Mouse (Mus musculus): ENCODE measurements around the gene Ankrd35. TPM values are rescaled to one million over a fixed set of nuclear protein-coding genes. Genes with fewer than 3 reads are reported as not detected.
"Not testable (repeated sequence)": the region's sequence is repeated elsewhere in the genome, so short reads cannot be mapped to it uniquely, and the experiment has no call there.

Gene Ankrd35
- polyA plus RNA-seq, 1 experiment from 2014 or later, result 0.39 TPM

- ATAC-seq, result no peak
- 0 out of 2 replicates have a peak, but pooled peaks cover 8% of the 10 kb centered on the region for H3K36me3 ChIP-seq (ENCODE audit: control insufficient read depth, insufficient read depth, low read length)
- H3K9me3 ChIP-seq (ENCODE audit: control insufficient read depth, low read length), result no peaks in the 10 kb centered on the region
These were observed 30.7 kb upstream of the Ankrd35 start for GRCm38 (mm10) chr3:96639219-96639618.

GRCm38 (mm10) chr3:96645018-96645649 is 24.8 kb upstream of the Ankrd35 start, which contains the start of gene Itga10:
Itga10 (plus strand) TSS chr3:96645584.
- Histone ChIP-seq H3K4me1 (ENCODE audit: control insufficient read depth, insufficient read depth, low read length) (no peaks in the 10 kb centered on the region), H3K27me3 (replicated peaks; ENCODE audit: control insufficient read depth, insufficient read depth, low read length) (no peaks in the 10 kb centered on the region), H3K9ac (ENCODE audit: low read depth, low read length) (no peak within 1 kb of the TSS), H3K36me3 (ENCODE audit: control insufficient read depth, insufficient read depth, low read length) (0 out of 2 replicates have a peak, but pooled peaks cover 5% of the 10 kb centered on the region), H3K4me2 (ENCODE audit: low read depth, low read length) (no peak within 1 kb of the TSS), H3K9me3 (ENCODE audit: control insufficient read depth, low read length) (no peaks in the 10 kb centered on the region), H3K27ac (ENCODE audit: low read length) (no peak within 1 kb of the TSS), H3K4me3 (ENCODE audit: low read length) (no peak within 1 kb of the TSS)
- 64% methylated on average over 7 of the region's 7 CpGs for WGBS
- ATAC-seq, result peak; percentile 42; the same call in 1 of the 2 replicates

More at GRCm38 (mm10) chr3:96639219-96639618, 30.7 kb upstream of the Ankrd35 start:
- H3K9ac ChIP-seq (ENCODE audit: low read depth, low read length), result no peak overlapping the region
- no peaks in the 10 kb centered on the region for H3K27me3 ChIP-seq (replicated peaks; ENCODE audit: control insufficient read depth, insufficient read depth, low read length)
- peaks cover 17% of the 10 kb centered on the region for H3K4me1 ChIP-seq (ENCODE audit: control insufficient read depth, insufficient read depth, low read length)
- 92% methylated on average over 1 of the region's 1 CpGs for WGBS
- H3K4me2 ChIP-seq (ENCODE audit: low read depth, low read length), result no peak overlapping the region
- no peak overlapping the region for H3K27ac ChIP-seq (ENCODE audit: low read length)
- no peak overlapping the region for H3K4me3 ChIP-seq (ENCODE audit: low read length)

GRCm38 (mm10) chr3:96647365-96647764 is 22.6 kb upstream of the Ankrd35 start:
- Histone ChIP-seq H3K4me1 (ENCODE audit: control insufficient read depth, insufficient read depth, low read length) (no peaks in the 10 kb centered on the region), H3K36me3 (ENCODE audit: control insufficient read depth, insufficient read depth, low read length) (0 out of 2 replicates have a peak, but pooled peaks cover 5% of the 10 kb centered on the region), H3K9ac (ENCODE audit: low read depth, low read length) (no peak overlapping the region), H3K9me3 (ENCODE audit: control insufficient read depth, low read length) (no peaks in the 10 kb centered on the region), H3K27ac (ENCODE audit: low read length) (no peak overlapping the region), H3K4me3 (ENCODE audit: low read length) (no peak overlapping the region), H3K4me2 (ENCODE audit: low read depth, low read length) (no peak overlapping the region), H3K27me3 (replicated peaks; ENCODE audit: control insufficient read depth, insufficient read depth, low read length) (no peaks in the 10 kb centered on the region)
- no peak for ATAC-seq
- 85% methylated on average over 3 of the region's 3 CpGs for WGBS

GRCm38 (mm10) chr3:96660901-96661300 is 9.0 kb upstream of the Ankrd35 start:
- Histone ChIP-seq H3K4me2 (ENCODE audit: low read depth, low read length) (no peak overlapping the region), H3K36me3 (ENCODE audit: control insufficient read depth, insufficient read depth, low read length) (no peaks in the 10 kb centered on the region), H3K9ac (ENCODE audit: low read depth, low read length) (no peak overlapping the region), H3K27me3 (replicated peaks; ENCODE audit: control insufficient read depth, insufficient read depth, low read length) (no peaks in the 10 kb centered on the region), H3K27ac (ENCODE audit: low read length) (no peak overlapping the region), H3K4me1 (ENCODE audit: control insufficient read depth, insufficient read depth, low read length) (no peaks in the 10 kb centered on the region), H3K9me3 (ENCODE audit: control insufficient read depth, low read length) (no peaks in the 10 kb centered on the region), H3K4me3 (ENCODE audit: low read length) (no peak overlapping the region)
- ATAC-seq, result no peak
- 84% methylated on average over 2 of the region's 2 CpGs for WGBS

GRCm38 (mm10) chr3:96662731-96663316 is 7.1 kb upstream of the Ankrd35 start:
- no peak overlapping the region for H3K4me3 ChIP-seq (ENCODE audit: low read length)
- no peaks in the 10 kb centered on the region for H3K9me3 ChIP-seq (ENCODE audit: control insufficient read depth, low read length)
- no peak overlapping the region for H3K9ac ChIP-seq (ENCODE audit: low read depth, low read length)
- H3K4me1 ChIP-seq (ENCODE audit: control insufficient read depth, insufficient read depth, low read length), result no peaks in the 10 kb centered on the region
- no peak overlapping the region for H3K27ac ChIP-seq (ENCODE audit: low read length)
- no peak for ATAC-seq
- WGBS, result 51% methylated on average over 8 of the region's 8 CpGs
- no peaks in the 10 kb centered on the region for H3K36me3 ChIP-seq (ENCODE audit: control insufficient read depth, insufficient read depth, low read length)
- H3K27me3 ChIP-seq (replicated peaks; ENCODE audit: control insufficient read depth, insufficient read depth, low read length), result no peaks in the 10 kb centered on the region
- H3K4me2 ChIP-seq (ENCODE audit: low read depth, low read length), result no peak overlapping the region; the same call in 1 of the 2 replicates

- WGBS, result 7% methylated on average over 15 of the region's 18 CpGs
- peak overlapping the region; percentile 47 for H3K9ac ChIP-seq (ENCODE audit: low read depth, low read length)
These were observed 6.3 kb upstream of the Ankrd35 start for GRCm38 (mm10) chr3:96663432-96664239.

GRCm38 (mm10) chr3:96665732-96666363 is 4.1 kb upstream of the Ankrd35 start:
- not testable (repeated sequence) for H3K4me3 ChIP-seq (ENCODE audit: low read length); H3K4me1 ChIP-seq (ENCODE audit: control insufficient read depth, insufficient read depth, low read length); H3K36me3 ChIP-seq (ENCODE audit: control insufficient read depth, insufficient read depth, low read length); H3K9me3 ChIP-seq (ENCODE audit: control insufficient read depth, low read length); H3K27me3 ChIP-seq (replicated peaks; ENCODE audit: control insufficient read depth, insufficient read depth, low read length); H3K9ac ChIP-seq (ENCODE audit: low read depth, low read length); H3K27ac ChIP-seq (ENCODE audit: low read length); H3K4me2 ChIP-seq (ENCODE audit: low read depth, low read length); ATAC-seq
- WGBS, result 91% methylated on average over 7 of the region's 7 CpGs

More at GRCm38 (mm10) chr3:96663432-96664239, 6.3 kb upstream of the Ankrd35 start:
- Histone ChIP-seq H3K27ac (ENCODE audit: low read length) (no peak overlapping the region), H3K4me2 (ENCODE audit: low read depth, low read length) (peak overlapping the region; percentile 41), H3K36me3 (ENCODE audit: control insufficient read depth, insufficient read depth, low read length) (no peaks in the 10 kb centered on the region), H3K4me3 (ENCODE audit: low read length) (peak overlapping the region; percentile 14), H3K9me3 (ENCODE audit: control insufficient read depth, low read length) (no peaks in the 10 kb centered on the region), H3K4me1 (ENCODE audit: control insufficient read depth, insufficient read depth, low read length) (no peaks in the 10 kb centered on the region), H3K27me3 (replicated peaks; ENCODE audit: control insufficient read depth, insufficient read depth, low read length) (no peaks in the 10 kb centered on the region)
- ATAC-seq, result peak; percentile 87

GRCm38 (mm10) chr3:96666916-96667315 is 3.0 kb upstream of the Ankrd35 start:
- H3K27ac ChIP-seq (ENCODE audit: low read length), result no peak overlapping the region
- ATAC-seq, result no peak
- 89% methylated on average over 5 of the region's 5 CpGs for WGBS

GRCm38 (mm10) chr3:96667316-96667715 is 2.6 kb upstream of the Ankrd35 start:
- Histone ChIP-seq H3K4me1 (ENCODE audit: control insufficient read depth, insufficient read depth, low read length) (peaks cover 8% of the 10 kb centered on the region), H3K9me3 (ENCODE audit: control insufficient read depth, low read length) (no peaks in the 10 kb centered on the region), H3K4me3 (ENCODE audit: low read length) (no peak overlapping the region), H3K27ac (ENCODE audit: low read length) (no peak overlapping the region), H3K27me3 (replicated peaks; ENCODE audit: control insufficient read depth, insufficient read depth, low read length) (peaks cover 5% of the 10 kb centered on the region; the same call in 1 of the 2 replicates), H3K4me2 (ENCODE audit: low read depth, low read length) (no peak overlapping the region), H3K9ac (ENCODE audit: low read depth, low read length) (no peak overlapping the region), H3K36me3 (ENCODE audit: control insufficient read depth, insufficient read depth, low read length) (no peaks in the 10 kb centered on the region)
- WGBS, result 25% methylated on average over 1 of the region's 1 CpGs
- no peak for ATAC-seq

More at GRCm38 (mm10) chr3:96666916-96667315, 3.0 kb upstream of the Ankrd35 start:
- H3K36me3 ChIP-seq (ENCODE audit: control insufficient read depth, insufficient read depth, low read length), result no peaks in the 10 kb centered on the region
- peaks cover 5% of the 10 kb centered on the region; the same call in 1 of the 2 replicates for H3K27me3 ChIP-seq (replicated peaks; ENCODE audit: control insufficient read depth, insufficient read depth, low read length)
- no peak overlapping the region for H3K4me3 ChIP-seq (ENCODE audit: low read length)
- H3K9ac ChIP-seq (ENCODE audit: low read depth, low read length), result no peak overlapping the region
- H3K4me2 ChIP-seq (ENCODE audit: low read depth, low read length), result no peak overlapping the region
- no peaks in the 10 kb centered on the region for H3K9me3 ChIP-seq (ENCODE audit: control insufficient read depth, low read length)
- peaks cover 8% of the 10 kb centered on the region for H3K4me1 ChIP-seq (ENCODE audit: control insufficient read depth, insufficient read depth, low read length)
